Comparison of ENCODE assay signal across 22 mouse cellular contexts in genomic region chrX:150636421-150636820, GRCm38 (mm10). TPM values are rescaled to one million over a fixed set of nuclear protein-coding genes. Genes with fewer than 3 reads are reported as not detected.
"Had no signal": no experiment of that assay in that cellular context is flagged by ENCODE, and none has a peak within 500 bp of the region (broad histone marks: within the 10 kb centered on the region; RNA-seq: fewer than 3 reads in every experiment).

No protein-coding gene starts in this region.

- H3K27me3 ChIP-seq: intestine, embryonic 15.5 days; midbrain, embryonic 12.5 days; midbrain, embryonic 15.5 days; neural tube, embryonic 13.5 days; stomach, embryonic 15.5 days had no signal

- H3K4me1 ChIP-seq: intestine, embryonic 15.5 days; kidney, embryonic 15.5 days; limb, embryonic 12.5 days; limb, embryonic 15.5 days; midbrain, embryonic 12.5 days; midbrain, embryonic 15.5 days; neural tube, embryonic 13.5 days; stomach, embryonic 15.5 days had no signal

- H3K4me3 ChIP-seq: intestine, embryonic 15.5 days; kidney, embryonic 15.5 days; limb, embryonic 12.5 days; limb, embryonic 15.5 days; midbrain, embryonic 12.5 days; midbrain, embryonic 15.5 days; neural tube, embryonic 13.5 days; stomach, embryonic 15.5 days had no signal

- H3K9ac ChIP-seq: intestine, embryonic 15.5 days; kidney, embryonic 15.5 days; limb, embryonic 12.5 days; limb, embryonic 15.5 days; midbrain, embryonic 12.5 days; midbrain, embryonic 15.5 days; neural tube, embryonic 13.5 days; stomach, embryonic 15.5 days had no signal

- ATAC-seq: intestine, embryonic 15.5 days; midbrain, embryonic 15.5 days had no signal

- H3K9me3 ChIP-seq: intestine, embryonic 15.5 days; kidney, embryonic 15.5 days; limb, embryonic 12.5 days; limb, embryonic 15.5 days; midbrain, embryonic 12.5 days; midbrain, embryonic 15.5 days; neural tube, embryonic 13.5 days; stomach, embryonic 15.5 days had no signal

- H3K4me2 ChIP-seq: intestine, embryonic 15.5 days; kidney, embryonic 15.5 days; limb, embryonic 12.5 days; limb, embryonic 15.5 days; midbrain, embryonic 12.5 days; midbrain, embryonic 15.5 days; neural tube, embryonic 13.5 days; stomach, embryonic 15.5 days had no signal

- DNase-seq: kidney, adult 11 months; kidney, adult 8-10 months; kidney, postnatal 10 days; kidney, postnatal 4 days; left cerebral cortex, postnatal 4 days; lung, adult 2 months; lung, postnatal 36 days; retina, postnatal 1 day; right cerebral cortex, postnatal 25 days; spleen, adult 18-20 months; thymus, adult 18-20 months; thymus, postnatal 14 days; thymus, postnatal 4 days had no signal

- H3K27ac ChIP-seq: intestine, embryonic 15.5 days; kidney, embryonic 15.5 days; limb, embryonic 12.5 days; limb, embryonic 15.5 days; midbrain, embryonic 12.5 days; midbrain, embryonic 15.5 days; neural tube, embryonic 13.5 days; stomach, embryonic 15.5 days had no signal

- H3K36me3 ChIP-seq: intestine, embryonic 15.5 days; kidney, embryonic 15.5 days; limb, embryonic 12.5 days; limb, embryonic 15.5 days; midbrain, embryonic 12.5 days; midbrain, embryonic 15.5 days; neural tube, embryonic 13.5 days; stomach, embryonic 15.5 days had no signal

RNA-seq across cellular contexts. Expression of gene Tro, which starts 21.0 kb away (rescaled TPM):
- total RNA-seq: neutrophil, adult 5-6 weeks had no signal
